Mouse (Mus musculus): ENCODE results near the gene Rassf7.

The Rassf7 gene

DNA sequence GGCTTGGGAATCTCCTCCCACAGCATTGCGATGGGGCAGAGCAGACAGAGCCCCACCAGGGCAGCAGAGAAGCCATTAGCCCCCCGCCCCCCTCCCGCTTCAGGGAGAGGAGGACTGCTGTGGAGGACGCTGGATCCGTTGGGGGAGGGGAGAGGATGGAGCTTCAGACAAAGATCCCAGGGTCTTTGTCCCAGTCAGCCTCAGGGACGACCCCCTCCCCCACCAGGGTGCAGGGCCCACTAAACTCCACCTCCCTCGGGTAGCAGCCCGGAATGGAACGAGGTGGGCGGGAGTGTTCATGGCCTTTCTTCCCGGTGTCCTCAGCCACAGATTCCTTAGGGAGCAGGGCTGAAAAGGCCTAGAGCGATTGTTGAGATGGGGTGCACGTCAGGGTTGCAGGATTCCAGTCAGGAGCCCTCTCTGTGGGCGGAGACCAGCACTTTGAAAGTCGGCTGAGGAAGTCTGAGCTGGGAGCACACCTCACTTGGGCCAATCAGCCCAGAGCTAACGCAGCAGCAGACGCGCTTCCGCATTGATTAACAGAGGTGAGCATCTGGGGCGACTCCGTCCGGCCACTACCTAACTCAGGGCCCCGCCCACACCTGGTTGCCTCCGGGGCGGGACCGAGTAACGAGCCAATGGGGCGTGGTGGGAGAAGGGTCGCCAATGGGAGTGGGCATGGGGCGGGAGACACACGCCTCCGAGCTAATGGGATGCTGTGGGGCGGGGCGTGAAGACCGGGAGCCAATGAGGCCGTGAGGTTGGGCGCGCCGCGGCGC lies at the start of gene Rassf7:
Gene Rassf7, plus strand, starts transcription at position 760 of the 779 bp plus-strand sequence.
- peak; percentile 92 to 94 for DNase-seq (ENCODE audit: low spot score in 2 of 2)

DNA sequence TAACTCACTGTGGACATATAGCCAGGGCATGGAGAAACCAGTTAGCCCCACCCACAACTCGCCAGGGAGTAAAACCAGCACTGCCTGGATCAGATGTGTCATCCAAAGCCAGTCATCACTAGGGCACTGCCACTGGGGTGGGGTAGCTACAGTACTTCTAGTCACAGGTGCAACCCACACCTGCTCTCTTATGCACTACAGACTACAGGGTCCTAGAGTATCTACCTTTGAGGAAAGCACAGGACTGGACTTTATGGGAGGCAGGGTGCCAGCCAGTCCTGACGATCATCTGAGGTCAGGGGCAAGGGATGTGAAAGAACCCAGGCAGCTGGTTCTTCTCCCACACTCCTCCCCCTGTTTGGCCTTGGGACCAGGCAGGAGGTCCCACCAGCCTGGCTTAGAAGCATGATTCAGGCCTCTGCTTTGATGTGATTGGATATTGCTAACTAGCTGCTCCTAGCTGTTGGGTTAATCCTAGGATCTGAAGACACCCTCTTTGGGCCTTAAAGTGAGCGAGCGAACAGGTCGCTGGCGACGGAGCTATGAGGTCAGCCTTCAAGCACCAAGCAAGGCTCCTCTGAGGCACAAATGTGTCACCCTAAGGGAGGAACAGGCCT lies 47.7 kb upstream of the Rassf7 start:
- DNase-seq (ENCODE audit: low spot score in 2 of 2): peak; percentile 37 to 66

GRCm38 (mm10) chr7:141168518-141168953 lies 47.1 kb upstream of the Rassf7 start:
- peak; percentile 78 to 85 for DNase-seq (ENCODE audit: low spot score in 2 of 2)

DNA sequence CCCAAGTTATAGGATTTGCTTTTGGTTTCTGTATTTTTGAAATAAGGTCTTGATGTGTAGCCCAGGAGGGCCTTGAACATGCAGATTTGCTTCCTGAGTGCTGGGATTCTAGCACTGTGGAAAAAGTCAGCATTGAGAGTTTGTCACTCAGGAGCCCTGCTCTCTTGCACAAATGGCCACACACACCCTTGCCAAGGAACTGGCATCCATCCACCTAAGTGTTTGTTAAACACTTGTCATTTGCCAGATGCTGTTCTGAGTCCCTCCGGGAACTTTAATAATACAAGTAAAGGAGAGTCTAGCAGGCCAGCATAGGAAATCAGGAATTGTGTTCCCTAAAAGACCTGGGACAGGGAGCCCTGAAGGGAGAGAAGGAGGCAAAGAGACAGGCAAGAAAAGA lies 46.4 kb upstream of the Rassf7 start:
- no peak for DNase-seq (ENCODE audit: low spot score in 2 of 2)

GRCm38 (mm10) chr7:141169866-141170265 lies 45.8 kb upstream of the Rassf7 start:
- no peak for DNase-seq (ENCODE audit: low spot score in 2 of 2)

DNA sequence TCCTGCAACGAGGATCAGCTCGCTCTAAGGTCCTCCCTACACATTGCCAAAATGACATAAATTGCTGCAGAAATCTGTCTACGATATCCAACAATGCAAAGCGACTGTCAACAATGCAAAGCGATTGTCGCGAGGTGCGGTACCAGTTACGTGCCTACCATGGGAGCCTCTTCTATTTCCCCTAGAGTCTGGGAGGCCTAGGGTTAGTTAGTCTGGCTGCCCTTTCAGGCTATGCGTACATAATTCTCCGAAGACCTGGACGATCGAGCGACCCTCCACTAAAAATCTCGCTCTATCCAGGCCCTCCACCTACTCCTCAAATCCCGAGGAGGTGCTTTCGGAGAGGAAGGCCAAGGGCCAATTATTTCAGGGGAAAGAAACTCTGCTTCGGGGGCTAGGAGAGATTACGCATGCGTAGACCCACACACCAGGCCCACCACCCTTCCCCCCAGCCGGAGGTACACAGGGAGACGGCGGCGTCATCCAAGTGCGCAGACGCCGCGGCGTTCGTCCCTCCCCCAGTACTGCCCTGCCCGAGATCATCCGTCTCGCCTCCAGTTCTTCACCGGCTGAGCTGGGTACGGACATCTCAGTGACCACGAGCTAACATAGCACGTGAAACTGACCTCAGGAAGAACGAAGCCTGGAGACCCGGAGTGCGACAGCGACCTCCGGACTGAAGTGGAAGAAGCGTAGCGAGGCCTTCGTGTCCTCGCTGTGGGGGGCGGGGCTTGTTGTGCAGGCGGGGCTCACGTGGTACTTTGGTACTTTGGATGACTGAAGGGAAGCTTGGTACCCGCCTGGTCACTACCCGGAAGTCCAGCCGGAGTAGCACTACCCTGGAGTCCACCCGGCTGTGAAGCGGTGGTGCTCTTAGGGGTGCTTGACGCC lies 43.3 kb upstream of the Rassf7 start, which contains the start of gene Rnh1:
Gene Rnh1, minus strand, starts transcription at position 742 of the 891 bp plus-strand sequence.
- DNase-seq (ENCODE audit: low spot score in 2 of 2): peak; percentile 85 to 86

- DNase-seq (ENCODE audit: low spot score in 2 of 2): no peak
Observed at GRCm38 (mm10) chr7:141173323-141173850, 42.3 kb upstream of the Rassf7 start.

DNA sequence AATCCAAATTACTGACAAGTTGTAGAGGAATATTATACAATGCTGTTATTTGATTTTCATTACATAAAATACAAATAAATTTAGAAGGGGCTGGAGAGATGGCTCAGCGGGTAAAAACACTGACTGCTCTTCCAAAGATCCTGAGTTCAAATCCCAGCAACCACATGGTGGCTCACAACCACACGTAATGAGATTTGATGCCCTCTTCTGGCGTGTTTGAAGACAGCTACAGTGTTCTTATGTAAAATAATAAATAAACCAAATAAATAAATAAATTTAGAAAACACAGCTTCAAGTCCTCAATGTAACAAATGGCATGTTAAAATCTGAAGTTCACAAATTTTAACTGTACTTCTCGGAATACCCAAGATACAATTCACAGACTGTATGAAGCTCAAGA lies 40.6 kb upstream of the Rassf7 start:
- DNase-seq (ENCODE audit: low spot score in 2 of 2): no peak

DNA sequence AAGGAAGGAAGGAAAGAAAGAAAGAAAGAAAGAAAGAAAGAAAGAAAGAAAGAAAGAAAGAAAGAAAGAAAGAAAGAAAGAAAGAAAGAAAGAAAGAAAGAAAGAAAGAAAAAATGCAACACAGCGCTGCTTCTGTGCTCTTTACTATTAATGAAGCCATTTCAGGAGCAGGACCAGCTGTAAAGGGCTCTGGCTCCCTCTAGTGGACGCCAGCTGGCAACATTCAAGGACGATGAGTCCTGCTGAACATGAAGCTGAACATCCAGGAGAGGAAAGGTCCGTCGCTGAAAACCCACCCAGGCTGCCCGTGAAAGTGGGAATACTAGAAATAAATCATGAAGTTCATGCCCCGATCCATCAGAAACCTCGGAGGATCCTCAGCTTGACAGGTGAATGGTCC lies 39.5 kb upstream of the Rassf7 start:
- peak; percentile 62 to 75 for DNase-seq (ENCODE audit: low spot score in 2 of 2)

DNA sequence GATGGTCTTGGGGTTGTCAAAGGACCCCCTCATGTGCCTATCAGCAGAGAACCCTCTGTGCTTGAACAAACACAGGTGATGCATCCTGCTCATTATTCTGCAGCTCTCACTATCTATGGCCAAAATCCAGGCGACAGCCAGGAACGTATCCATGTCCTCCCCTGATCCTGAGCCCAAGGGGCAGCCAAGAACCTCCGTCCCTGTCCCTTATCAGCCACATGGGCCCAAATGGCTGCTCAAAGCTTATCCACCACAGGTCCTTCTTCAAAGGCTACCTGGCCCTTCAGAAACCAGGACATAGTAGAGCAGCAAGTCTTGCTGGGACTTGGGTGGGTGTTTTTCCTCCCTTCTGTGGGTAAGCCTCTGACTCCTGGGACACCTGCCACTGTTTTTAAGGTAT lies 27.5 kb upstream of the Rassf7 start:
- DNase-seq (ENCODE audit: low spot score in 2 of 2): no peak

DNA sequence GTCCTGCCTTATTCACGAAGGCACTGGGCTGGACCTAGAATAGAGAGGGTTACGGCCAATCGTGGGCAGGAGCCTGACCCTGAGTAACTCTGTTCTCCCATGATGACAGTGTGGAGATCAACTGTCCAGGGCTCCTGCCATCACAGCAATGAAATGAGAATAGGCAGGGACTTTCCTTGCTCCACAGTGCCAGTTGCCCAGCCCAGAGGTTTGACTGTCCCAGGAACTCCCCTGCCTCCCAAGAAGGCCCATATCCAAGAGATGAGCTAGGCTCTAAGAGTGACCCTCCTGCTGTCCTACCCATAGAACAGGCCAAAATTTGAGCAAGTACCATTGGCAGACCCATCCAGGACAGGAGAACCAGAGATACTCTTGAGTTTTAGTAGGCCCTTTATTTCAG lies 26.9 kb upstream of the Rassf7 start:
- no peak for DNase-seq (ENCODE audit: low spot score in 2 of 2)

- DNase-seq (ENCODE audit: low spot score in 2 of 2): no peak
Observed at GRCm38 (mm10) chr7:141190220-141190619, 25.4 kb upstream of the Rassf7 start.

DNA sequence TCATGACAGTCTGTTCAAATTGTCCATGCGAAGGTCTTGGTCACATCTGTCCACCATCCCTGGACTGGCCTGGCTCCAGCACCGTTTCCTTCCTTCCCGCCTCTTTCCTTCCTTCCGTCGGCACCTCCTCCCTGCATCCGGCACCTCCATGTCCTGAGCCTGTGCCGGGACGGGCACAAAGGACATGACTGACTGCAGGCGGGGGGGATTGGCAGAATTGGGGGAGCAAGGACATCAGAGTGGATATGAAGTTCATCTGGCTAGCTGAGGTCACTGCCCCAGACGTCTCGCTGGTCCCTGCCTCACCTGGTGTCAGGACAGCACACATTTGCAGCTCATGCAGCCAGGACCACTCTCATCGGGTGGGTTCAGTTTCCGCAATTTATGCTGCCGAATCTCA lies 24.6 kb upstream of the Rassf7 start:
- no peak for DNase-seq (ENCODE audit: low spot score in 2 of 2)

DNA sequence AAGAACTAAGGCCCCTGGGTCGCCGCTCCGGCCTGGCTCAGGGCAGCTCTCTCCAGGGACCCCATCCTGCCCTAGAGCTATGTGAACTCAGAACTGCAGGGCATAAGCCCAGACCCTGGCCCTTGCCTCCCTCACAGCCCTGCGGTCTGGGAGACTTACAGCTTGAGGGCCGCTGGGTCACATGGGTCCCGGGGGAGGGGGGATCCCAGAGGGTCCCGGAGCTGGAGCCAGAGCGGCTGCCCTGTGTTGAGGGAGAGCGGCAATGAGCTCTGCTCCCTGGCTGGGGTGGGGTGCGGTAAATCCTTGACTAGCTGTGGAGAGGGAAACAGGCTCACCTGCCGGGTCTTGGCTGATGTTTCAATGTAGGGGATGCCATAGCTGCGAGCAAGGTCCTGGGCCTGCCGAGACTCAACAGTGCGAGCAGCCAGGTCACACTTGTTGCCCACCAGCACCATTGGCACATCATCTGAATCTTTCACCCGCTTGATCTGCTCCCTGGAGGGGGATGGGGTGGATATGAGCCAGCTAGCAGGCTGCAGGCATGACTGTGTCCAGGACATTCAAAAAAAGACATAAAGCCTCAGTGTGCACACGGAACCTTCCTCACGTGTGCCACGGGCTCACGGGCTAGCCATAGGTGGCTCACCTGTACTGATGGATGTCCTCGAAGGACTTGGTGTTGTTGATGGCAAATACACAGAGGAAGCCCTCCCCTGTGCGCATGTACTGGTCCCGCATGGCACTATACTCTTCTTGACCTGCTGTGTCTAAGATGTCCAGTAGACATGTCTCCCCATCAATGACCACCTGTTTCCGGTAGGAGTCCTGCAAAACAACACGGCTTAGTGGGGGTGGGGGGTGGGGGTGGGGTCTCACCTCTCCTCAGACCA lies 23.6 kb upstream of the Rassf7 start:
- no peak for DNase-seq (ENCODE audit: low spot score in 2 of 2)

GRCm38 (mm10) chr7:141192776-141193347 lies 22.8 kb upstream of the Rassf7 start:
- DNase-seq (ENCODE audit: low spot score in 2 of 2): no peak

DNA sequence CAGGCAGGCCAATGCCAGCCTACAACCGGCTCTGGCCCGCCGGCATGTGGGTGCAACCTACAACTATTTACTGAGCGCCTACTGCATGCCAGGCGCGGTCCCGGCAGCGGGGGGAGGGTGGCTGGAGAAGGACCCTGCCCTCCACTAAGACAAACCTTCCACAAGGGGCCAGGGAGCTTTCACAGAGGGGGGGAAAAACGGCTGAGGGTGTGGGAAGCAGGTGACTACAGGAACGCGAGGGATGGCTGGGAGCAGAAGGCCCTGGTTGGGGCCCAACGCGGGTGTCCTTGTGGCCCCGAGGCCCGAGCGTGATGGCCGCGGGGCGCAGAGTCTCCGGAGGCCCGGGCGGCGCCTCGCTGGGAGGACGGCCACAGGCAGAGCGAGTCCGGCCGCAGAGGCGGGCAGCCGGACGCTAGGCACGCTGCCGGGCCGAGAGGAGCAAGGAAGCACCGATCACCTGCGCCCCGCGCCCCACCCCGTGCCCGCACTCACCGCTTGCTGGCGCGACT lies 22.3 kb upstream of the Rassf7 start:
- peak; percentile 84 to 86 for DNase-seq (ENCODE audit: low spot score in 2 of 2)

GRCm38 (mm10) chr7:141193948-141194347 lies 21.7 kb upstream of the Rassf7 start, which contains the start of the genes Hras and Lrrc56:
Gene Hras, minus strand, starts transcription at chr7:141194005.
Gene Lrrc56, plus strand, starts transcription at chr7:141194157.
- DNase-seq (ENCODE audit: low spot score in 2 of 2): peak; percentile 97 to 98

DNA sequence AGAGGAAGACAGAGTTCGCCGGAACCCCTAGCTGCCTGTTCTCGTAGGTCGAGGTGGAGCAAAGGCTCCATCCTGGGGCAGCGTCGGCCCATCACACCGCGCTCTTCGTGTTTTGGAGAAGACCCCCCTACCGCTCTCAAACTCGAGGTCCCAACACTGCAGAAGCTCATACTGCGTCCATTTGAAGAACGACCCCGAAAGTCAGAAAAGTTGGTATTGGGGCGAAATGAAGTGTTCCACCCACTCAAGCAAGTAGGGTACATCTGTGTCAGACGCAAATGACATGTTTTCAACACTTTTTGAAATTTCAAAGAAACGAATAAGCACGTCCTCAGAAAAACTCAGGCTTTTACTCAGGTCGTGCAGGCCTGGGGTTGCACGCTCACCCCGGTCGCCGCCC lies 21.3 kb upstream of the Rassf7 start:
- no peak for DNase-seq (ENCODE audit: low spot score in 2 of 2)

DNA sequence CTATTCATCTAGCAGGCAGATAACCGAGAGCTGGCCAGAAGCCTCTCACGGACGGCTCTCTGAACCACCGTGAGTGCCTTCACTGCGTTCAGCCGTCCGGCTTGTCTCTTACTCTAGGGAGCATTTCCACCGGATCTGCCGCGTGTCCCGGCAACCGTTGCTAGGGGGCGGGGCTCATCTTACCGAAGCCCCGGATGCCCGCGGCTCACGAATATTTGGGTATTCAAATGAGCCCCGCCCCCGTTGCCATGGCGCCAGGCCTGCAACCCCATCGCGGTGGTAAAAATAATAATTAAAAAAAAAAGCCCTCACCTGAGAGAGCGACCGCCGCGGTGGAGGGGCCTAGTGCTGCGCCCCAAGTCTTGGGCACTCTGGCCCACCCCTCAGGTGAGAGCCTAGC lies 20.8 kb upstream of the Rassf7 start:
- DNase-seq (ENCODE audit: low spot score in 2 of 2): peak; percentile 78 to 93

DNA sequence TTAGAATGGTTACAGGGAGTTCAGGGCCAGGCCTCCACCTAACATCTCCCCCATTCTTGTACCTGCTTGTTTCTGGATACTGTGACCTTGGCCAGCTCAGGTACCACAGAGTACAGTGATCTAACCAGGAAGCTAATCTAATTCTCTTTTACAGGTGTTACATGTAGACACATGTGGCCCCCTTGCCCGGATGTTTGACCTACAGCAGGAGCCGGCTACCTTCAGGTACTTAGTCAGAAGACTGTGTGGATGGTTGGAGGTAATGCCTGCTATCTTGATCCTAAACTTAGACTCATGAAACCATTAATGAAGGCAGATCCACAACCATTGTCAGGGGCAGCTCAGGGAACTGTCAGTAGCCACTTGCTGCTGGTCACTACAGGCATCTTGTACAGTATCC lies 19.9 kb upstream of the Rassf7 start:
- no peak for DNase-seq (ENCODE audit: low spot score in 2 of 2)

All from urinary bladder, adult 18-20 months (tissue).